Mouse (Mus musculus): ENCODE results near the gene Evl. TPM values are rescaled to one million over a fixed set of nuclear protein-coding genes. Genes with fewer than 3 reads are reported as not detected.
A peak's percentile ranks its signal among the peaks of the same experiment; 100 is the strongest.

Gene Evl
- polyA plus RNA-seq, 1 experiment, result 33.3 TPM

DNA sequence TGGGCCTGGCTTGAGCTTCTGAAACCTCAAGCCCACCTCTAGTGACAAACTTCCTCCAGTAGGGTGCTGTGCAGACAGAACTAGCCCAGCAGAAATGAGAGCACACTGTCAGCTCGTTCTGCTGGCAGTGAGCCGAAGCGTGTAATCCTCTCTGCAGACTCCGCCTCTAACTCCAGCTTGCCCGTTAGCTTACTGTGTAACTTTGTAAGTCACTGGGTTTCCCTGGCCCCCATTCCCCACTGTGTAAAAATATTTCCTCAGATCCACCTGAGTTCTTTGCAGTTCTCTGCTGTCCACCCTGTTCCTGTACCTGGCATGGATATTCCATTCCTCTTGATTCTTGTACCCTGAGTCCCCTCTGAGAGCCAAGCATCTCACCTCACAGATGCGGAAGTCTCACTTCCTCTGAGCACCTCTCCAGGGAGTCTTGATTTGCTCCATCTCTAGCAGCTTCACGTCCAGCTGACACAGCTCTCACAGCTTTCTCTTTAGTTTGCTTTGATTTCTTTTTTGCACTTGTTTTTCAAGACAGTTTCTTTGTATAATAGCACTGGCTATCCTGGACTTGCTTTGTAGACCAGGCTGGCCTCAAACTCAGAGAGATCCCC, 96.6 kb downstream of the Evl start:
- no peak for DNase-seq (ENCODE audit: low read depth)

DNA sequence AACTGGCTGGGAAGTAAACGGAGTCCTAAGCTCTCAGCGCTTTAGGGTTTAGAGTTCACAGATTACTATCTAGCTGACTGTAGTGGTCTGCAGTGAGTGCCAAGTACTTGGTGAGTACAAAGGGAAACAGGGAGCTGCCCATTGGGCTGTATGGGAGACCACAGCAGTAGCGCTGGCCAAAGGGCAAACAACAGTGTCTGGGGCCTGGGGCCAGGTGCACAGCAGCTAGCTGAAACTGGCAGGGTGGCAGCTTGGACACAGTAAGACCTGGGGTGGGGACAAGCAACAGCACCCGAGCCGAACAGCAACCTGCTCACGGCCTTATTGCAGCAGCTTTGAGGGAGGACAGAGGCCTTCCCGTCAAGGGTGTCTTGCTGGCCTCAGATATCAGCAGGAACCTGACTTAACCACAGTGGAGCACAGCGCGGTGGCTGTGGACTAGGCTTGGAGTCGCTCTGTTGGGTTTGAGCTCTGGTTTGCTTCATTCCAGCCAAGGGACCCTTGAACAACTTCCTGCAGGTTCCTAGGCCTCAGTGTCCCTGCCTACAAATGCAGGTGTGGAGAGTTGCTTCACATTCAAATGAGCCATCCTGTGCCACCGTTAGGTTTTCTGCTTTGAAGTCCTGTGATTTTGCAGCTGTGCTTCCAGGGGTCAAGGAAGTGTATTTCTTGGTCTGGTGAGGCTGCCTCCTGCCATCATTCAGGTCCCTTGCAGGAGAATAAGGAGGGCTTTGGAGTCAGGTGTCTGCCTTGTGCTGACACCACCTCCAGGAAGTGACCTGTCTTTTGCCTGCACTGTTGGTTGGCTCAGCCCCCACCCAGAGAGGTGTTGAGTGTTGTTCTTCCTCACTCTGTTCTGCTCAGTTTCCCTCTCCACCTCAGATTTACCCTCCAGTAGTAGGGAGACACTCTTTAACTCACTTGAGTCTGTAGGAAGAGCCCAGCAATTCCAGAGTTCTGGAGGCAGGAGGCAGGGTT, 99.1 kb downstream of the Evl start:
- DNase-seq (ENCODE audit: low read depth), result no peak

DNA sequence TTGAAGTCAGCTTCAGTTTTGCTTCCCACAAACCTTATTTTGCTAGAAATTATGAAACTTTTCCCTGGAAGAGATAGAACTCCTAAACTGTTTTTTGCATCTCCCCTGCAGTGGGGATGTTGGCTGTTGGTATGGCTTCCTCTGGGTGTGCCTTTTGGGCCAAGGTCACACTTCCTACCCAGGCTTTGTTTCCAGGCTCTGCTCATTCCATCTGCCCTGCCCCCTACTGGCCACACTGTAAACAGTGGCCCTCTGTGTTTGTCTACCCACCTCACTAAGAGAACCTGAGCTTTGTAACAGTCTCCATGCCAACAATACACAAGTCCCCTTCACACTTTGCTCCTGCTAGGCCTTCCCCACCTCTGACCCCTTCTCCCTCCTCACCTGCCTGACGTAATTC, 102.8 kb downstream of the Evl start:
- no peak for DNase-seq (ENCODE audit: low read depth)

DNA sequence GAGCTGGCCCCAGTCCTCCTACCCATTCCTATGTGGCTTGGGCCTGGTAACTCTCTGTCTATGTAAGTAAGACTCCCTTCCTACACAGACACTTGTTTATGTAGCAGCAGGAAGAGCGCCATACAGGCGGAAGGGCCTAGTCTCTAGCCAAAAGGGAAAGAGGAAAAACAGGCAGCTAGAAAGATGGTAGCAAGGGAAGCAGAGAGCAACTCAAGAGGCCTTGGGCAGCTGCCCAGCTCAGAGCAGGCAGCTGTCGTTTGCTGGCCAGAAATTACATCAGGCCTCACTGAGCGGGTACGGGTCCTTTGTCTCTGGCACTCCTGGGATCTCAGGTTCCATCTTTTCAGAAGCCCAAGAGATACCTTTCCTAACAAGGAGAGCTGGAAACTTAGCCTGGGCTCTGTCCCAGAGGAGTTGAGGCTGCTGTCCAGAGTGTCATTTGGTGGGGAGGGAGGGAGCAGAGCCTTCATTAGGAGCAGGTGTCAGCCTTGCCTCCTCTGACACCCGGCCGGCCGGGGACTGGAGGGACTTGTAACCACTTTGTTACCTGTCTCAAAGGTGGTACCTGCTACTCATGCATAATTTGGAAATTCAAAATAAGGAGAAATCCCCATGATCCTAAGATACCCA, 114.2 kb downstream of the Evl start:
- DNase-seq (ENCODE audit: low read depth), result no peak

DNA sequence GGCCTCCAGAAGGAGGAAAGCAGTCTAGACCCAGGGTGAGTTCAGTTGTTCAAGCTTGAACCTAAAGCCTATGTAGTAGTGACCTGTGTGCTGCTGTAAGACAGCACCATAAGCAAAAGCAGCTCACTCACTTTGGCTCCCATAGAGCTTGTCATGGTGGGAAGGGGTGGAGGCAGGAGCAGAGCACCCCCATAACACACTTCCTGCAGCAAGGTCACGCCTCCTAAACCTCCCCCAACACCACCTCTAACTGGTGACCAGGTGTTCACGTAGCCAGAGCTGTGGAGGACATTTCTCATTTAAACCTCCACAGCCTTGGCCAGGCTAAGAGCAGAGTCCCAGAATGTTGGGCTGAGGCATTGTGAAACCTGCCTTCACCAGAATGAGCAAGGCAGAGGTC, 117.0 kb downstream of the Evl start:
- DNase-seq (ENCODE audit: low read depth), result no peak

DNA sequence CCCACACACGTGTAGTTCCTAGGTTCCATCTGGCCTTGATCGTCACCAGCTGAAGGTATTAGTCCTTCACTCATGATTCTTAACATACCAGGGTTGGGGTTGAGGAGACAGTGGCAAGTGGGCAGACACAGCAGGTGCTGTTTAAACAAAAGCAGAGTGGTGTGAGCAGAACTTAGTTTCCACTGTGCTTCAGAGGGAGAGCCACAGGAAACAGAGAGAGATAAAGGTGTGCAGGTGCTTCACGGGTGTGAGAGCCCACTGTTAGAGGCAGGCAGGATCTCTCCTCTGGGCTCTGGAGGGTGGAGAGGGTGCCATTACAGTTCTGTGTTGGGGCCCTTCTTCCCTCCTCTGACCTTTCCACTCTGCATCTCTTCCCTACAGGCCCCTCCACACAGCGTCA, 118.4 kb downstream of the Evl start:
- no peak for DNase-seq (ENCODE audit: low read depth)

DNA sequence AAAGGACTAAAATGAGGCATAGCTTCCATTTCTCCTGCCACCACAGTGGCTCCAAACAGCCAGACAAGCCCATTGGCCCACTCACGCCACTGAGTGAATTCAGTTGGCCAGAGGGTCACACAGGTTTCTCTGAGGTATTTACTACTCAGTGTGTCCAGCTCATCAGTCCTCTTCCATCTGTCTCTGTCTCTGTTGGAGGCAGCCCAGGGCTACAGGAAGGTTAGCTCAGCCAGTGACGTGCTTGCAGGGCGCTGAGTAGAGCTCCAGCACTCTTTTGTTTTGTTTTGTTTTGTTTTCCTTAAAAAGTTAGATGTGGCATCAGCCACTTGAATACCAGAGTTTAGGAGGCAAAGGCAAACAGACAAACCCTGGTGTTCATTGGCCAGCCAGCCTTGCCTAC, 119.0 kb downstream of the Evl start:
- DNase-seq (ENCODE audit: low read depth), result no peak

DNA sequence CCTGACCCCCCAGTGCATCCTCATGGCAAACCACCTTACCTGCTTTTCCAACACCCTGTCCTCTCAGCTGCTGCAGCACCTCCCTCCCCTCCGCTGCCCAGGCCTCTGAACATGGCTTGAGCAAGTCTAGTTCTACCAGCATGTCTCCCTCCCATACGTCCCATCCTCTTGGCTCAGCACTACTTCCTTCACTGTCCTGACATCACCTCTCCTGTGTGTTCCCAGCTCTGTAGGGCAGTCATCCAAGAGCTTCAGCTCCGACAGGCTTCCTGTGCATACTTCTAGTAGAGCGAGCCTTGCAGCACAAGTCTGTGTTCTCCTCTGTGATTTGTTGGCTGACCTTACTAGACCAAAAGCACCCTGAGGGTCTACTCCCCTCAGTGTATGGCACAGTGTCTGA, 120.0 kb downstream of the Evl start:
- peak; percentile 90 for DNase-seq (ENCODE audit: low read depth)

DNA sequence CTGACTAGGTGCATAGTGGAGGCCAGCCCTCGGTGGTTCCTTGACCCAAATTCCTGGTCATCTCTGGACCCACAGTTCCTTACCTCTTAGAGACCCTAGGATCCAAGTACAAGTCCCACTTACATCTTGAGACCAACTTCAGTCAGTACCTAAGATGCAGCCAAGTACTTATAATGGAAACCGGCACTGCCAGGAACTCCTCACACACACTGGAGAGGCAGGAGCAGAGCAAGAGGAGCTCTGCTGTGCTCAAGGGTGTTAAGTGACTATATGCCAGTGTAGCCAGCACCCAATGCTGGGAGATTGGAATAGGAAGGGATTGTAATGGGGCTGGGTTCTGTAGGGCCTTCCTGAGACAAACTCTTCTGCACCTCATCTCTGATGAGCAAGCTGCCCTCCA, 120.4 kb downstream of the Evl start:
- DNase-seq (ENCODE audit: low read depth), result no peak

DNA sequence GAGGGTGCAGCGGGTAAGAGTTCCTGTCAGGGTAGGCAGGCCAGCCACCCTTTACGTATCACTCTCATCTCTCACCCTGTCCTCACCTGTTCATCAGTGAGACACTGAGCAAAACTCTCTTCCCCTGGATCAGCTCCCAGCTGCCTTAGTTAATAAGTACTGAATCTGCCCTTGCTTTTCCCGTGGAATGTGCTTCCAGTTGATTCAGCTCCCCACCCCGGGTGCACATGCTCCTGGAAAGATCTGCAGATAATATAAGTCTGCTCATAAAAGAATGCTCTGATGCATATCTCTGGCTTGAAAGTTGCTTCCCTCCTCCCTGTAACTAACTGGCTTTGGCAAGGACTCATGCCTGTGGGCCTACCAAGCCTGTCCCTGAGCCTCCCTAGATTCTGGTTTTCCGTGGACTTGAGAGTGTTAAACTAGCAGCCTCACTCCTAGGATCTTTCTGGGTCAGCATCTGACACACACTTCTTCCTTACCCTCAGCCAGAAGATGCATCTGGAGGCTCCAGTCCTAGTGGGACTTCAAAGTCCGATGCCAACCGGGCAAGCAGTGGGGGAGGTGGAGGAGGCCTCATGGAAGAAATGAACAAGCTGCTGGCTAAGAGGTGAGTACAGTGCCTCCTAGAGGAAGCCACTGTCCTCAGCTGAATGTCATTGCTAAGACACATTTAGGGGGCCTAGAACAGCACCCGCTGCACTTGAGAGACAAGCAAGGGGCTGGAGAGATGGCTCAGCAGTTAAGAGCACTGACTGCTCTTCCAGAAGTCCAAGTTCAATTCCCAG, 121.3 kb downstream of the Evl start:
- DNase-seq (ENCODE audit: low read depth), result peak; percentile 60

DNA sequence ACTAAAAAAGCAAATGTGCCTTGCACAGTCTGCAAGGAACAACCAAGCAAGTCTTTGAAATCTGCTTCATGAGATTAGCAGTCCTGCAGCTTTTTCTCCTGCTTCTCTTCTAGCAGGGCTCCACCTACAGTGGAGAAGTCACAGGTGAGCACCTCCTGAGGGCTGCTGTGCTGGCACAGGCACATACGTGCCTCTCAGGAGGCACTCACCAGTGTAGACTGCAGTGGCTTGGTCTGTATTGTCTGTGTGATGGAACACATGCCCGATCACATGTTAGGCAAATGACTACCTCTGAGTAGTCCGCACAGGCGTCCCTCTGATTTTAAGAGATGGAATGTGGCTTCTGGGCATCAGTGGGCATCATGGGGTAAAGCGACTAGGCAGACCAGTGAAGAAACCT, 122.6 kb downstream of the Evl start:
- DNase-seq (ENCODE audit: low read depth), result no peak

DNA sequence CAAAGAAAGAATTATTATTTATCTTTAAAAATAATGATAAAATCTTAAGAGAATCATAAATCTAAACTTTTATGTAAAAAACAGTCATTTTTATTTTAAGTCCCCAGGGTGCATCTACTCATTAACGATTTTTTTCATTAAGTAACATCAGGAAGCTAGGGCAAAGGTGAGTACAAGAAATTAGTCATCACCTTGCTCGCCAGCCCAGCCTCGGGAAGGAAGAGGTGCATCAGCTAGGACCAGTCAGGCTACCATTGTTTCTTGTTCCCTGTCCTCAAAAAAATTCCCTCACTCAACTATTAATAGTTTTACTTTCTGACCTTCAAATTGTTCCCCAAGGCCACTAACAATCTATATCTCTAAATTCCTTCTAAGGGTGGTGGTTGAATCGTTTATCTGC, 123.8 kb downstream of the Evl start:
- no peak for DNase-seq (ENCODE audit: low read depth)

DNA sequence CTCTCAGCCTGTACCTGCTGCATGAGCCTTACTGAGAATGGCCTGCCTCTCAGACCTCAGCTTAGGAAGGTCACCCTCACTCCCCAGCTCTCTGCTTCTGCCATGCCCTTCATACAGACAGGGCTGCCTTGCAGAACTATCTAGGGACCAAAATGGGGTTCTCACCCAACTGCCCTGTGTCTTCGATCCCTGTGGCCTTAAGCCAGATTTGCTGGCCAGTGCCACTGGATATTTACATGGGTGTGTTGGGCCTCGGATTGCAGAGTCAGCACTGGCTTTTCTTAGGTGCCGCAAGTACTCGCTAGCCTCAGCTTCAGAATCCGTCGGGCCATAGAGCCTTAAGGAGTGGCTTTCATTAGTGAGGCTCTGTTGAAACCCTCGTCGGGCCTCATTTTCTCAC, 126.3 kb downstream of the Evl start:
- no peak for DNase-seq (ENCODE audit: low read depth)

DNA sequence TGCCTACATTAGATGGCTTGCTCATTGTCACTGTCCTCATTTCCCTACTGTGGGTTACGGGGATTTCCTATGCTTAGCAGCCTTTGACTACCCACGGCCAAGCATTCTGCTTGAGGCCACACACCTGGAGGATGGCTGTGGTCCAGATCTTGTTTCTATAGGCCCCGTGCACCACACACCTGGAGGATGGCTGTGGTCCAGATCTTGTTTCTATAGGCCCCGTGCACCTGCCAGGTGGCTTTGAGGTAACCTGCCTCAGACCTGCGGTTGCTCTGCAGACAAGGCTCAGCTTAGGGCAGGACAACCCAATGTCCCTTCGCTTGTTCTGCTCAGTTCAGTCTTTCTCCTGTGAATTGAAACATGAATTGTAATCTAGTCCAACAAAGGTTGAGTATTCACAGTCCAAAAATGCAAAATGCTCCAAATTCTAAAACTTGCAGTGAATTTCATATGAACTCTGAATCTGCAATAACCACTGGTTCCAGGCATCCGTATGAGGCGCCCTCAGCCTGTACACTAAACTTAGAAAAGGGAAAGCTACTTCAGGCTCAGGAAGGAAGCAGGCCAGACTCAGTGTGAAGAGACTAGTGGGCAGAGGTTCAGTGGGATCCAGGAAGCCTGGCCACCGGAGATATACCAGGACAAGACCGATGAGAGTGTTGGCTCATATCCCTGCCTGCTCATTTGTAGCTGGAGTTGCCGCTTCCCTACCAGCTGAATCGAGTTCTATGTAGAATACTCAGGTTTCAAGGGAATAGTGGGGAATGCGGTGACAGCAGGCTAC, 127.9 kb downstream of the Evl start:
- DNase-seq (ENCODE audit: low read depth), result no peak

DNA sequence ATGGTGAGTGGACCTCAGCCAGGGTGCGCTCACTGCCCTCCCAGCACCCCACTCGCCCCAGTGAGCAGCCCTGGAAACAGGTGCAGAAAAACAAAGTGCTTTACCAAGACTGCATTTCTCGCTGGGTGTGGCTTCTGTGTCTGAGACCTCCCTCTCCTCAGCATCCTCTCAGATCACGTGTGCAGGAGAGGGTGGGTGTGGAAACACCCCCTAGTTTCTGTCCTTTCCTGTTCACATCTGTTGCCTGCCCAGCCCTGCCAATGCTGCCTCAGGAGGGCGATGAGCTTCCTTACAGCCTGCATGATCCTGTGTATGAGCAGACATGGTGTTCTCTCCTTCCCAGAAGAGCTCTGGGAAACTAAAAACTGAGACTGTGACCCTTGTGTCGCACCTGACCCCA, 131.9 kb downstream of the Evl start:
- no peak for DNase-seq (ENCODE audit: low read depth)

DNA sequence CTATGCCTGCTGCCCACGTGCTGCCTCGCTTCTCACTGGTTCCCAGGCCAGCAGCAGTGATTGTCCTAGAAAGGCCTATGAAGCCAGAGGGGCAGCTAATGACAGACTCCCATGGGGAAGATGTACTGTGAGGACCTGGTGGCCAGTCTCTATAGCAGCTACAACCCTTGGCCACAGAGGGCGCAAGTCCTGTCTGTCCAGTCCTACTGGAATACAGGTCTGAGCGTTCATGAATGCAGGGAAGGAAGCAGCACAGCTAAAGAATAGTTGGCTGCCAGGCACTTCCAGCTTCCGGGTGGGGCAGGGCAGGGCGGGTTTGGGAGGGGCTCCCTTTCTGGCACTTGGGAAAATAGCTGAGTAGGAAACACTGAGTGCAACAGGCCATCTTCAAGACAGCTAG, 132.4 kb downstream of the Evl start:
- DNase-seq (ENCODE audit: low read depth), result no peak

DNA sequence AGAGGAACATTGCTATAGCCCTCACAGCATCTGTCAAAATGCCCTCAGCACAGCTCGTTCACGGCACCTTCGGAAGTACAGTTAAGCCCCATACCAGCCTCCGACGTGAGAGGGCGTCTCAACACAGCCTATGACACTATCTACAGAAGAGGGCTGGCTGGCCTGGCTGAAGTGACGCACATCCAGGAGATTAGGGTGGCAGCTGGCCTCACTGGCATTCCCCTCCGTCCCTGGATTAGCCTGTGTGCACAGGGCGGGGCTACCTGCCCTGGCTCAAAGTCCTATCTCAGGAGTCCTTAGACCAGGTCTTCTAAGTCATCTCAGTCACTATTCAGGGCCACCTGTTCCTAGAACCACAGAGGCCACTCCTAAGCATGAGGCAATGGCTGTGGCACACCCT, 134.6 kb downstream of the Evl start:
- DNase-seq (ENCODE audit: low read depth), result no peak

DNA sequence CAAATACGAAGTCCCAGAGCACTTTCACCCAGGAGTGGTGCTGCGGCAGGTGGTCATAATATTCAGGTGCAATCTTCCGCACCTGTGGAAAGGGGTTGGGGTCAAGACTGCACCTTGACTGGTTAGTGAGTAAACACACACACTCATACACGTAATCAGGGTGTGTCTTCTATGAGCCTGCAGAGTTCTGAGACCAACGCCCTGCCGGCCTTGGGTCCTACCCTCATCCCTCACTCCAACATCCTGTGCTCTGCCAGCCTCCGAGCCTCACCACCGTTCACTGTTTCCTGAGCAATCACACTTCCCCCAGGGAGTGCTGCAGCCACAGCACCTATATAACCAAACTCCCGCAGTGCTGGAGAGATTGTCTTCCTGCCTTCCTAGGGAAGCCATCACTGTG, 136.0 kb downstream of the Evl start:
- no peak for DNase-seq (ENCODE audit: low read depth)

DNA sequence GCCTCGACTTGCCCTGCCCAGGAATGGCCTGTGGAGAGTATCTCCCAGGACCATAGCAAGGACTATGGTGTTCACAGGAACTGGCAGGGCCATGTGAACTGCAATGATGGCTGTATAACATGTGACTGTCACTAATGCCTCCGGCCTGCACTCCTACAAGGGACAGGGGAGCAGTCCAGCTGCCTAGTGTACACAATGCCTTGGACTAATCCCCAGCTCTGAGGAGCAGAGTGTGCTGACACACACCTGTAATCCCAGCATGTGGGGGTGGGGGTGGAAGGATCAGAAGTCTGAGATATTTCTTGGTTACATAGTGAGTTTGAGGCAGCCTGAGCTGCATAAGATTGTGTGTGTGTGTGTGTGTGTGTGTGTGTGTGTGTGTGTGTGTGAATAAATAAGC, 139.1 kb downstream of the Evl start:
- DNase-seq (ENCODE audit: low read depth), result peak; percentile 74

DNA sequence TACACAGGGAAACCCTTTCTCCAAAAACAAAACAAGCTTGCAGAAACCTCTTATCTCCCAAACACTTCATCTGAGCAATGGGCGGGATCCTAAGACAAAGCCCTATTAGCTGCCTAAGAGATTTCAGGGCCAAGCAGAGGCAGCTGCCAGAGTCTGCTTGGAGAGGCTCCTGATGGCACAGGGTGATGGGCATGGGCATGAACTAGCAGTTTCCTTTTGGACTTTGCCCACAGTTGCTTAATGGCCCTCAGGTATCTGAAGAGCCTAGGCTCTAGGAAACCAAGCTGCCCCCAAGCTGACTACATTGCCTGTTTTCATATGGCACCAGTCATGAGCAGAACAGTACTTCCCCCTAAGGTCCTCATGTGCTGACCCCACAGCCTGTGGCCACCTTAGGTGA, 139.7 kb downstream of the Evl start:
- no peak for DNase-seq (ENCODE audit: low read depth)

DNA sequence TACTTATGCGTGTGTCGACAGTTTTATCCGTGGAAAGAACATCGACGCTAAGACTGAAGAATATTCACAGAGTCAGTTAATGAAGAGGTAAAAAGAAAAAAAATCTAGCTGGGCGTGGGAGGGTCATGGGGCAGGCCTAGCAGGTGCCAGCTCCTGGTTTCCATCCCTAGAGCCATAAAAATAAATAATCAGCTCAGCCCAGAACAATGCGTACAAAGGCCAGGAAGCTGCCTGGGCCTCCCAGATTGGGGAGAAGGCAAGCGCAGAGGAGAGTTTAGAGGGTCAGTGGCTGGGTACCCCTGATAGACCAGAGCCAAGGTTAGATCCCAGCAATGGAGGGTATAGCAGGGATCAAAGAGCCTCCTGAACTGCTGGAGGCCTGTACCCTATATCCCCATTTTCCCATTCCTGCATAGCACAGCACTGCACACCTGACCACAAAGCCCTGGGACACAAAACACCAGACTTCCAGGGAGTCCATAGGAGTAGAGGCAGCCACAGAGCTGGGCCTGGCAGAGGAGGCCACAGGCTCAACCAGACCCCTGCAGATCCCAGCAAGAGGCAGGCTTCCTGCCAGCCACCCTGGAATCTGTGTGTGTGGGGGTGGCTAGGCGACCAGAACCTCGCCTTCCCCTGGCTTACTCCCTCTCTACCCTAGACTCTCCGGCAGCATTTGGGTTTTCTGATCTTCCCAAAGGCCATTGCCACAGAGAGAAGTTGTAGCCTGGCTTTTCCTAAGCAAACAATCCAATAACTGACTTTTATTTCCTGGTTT, 144.4 kb downstream of the Evl start:
- no peak for DNase-seq (ENCODE audit: low read depth)
